Mouse (Mus musculus) frontal cortex, postnatal 25 days (tissue): ENCODE measurements around the gene Ptpn6.
A peak's percentile ranks its signal among the peaks of the same experiment; 100 is the strongest.

Experiments
- DNase-seq, 2 experiments: peaks; one replicate each; pipeline ENCODE4 v3.0.0; 2022; ENCODE audit warnings: low spot score in 2 of 2

Gene Ptpn6

DNA sequence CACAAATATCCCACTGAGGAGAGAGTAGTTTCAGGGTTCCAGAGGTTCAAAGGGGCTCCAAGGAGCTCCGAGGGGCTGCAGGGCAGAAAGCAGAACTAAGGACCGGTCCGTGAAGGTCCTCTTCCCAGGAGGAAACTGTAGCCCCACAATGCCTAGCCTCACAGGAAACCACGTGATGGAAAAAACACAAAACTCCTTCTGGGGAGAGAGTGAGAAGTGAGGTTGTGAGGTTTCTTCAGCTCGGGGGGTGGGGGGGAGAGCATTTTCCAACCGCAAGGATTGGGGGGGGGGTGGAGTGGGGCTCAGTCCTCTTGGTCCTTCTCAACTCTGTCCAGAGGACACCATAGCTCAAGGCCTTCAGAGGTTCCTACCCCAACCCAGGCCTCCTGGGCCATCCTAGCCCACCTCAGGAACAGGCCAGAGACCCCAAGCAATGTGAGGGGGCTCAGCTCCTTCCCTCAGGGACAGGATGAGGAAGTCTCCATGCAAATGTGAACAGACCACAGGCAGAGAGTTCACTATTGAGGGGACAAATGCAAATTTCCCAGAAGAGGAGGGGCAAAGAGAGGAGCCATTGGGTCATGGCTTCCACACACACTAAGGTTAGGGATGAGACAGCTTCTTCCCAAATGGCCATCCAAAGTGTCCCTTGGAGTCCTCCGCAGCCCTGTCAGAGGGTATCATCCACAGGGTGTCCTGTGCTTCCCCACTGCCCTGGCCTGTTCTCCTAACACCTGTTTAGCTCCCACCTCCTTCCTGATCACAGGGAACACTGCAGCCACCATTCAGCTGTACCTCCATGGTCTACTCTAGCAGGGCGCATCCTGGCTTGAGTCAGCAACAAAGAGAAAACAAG, 8.4 kb downstream of the Ptpn6 start:
- DNase-seq, result no peak

DNA sequence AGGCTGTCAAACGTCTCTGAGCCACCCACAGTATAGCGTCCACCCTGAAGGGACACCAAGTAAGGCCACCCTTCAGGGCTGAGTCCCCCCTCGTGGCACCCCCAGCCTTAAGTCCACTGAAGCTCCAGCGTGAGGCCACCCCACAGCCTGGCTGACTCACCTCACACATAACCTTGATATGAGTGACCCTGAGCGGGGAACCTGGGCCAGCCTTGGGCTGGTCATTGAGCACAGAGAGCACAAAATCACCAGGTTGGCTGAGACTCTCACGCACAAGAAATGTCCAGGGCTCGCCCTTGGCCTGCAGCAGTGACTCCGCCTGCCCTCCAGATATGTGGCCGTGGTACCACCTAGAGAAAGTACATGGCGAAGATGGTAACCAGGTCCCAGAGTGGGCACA, 9.9 kb downstream of the Ptpn6 start:
- DNase-seq, result no peak

DNA sequence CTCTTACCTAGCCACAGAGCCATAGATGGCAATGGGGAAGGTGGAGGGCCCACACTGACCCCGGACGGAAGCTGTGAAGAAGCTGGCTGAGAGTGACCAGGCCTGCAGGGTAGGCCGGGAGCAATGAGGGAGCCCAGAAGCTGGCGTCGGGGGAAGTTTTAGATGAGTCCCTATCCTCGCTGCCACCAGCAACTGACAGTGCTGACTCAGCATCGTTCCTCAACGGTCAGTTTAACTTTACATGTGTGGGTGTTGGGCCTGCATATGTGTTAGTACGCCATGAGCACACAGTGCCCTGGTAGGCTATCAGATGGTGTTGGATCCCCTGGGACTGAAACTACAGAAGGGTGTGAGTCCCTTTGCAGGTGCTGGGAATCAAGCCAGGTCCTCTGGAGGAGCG, 14.0 kb downstream of the Ptpn6 start:
- no peak for DNase-seq

DNA sequence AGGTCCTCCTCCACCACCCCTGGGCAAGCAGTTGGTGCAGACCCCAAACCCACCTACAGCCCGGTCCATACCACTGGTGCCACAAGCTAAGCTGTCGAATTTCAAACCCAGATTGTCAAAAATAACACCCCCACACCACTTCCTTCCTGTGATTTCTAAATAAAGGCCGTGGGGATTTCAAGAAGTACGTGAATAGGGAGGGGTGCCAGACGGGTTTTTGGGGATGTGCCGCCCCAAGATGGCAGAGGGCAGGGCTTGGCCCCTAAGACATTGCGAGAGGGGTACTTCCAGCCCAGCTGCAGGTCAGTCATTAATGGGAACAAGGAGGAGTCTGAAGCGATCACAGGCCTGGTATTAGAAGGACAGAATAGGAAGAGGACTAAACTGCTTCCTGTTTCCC, 15.0 kb downstream of the Ptpn6 start:
- no peak for DNase-seq

DNA sequence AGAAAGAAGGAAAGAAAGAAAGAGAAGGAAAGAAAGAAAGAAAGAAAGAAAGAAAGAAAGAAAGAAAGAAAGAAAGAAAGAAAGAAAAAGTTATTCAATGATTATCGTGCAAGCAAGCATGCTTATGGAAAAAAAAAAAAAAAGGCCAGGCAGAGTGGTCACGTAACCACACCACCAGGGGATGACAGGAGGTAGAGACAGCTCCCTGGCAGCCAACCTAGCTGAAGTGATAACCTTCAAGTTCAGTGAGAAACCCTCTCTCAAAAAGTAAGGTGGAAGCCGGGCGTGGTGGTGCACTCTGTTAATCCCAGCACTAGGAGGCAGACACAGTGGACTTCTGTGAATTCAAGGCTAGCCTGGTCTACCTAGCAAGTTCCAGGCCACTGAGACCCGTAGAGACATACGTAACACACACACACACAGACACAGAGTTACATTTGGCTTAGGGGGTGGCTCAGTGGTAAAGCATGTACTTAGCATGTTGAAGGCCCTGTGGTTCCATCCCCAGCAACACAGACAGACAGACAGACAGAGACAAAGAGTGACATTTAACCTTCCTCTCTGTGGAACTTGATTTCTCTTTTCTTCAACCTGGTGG, 15.5 kb downstream of the Ptpn6 start:
- DNase-seq, result no peak

DNA sequence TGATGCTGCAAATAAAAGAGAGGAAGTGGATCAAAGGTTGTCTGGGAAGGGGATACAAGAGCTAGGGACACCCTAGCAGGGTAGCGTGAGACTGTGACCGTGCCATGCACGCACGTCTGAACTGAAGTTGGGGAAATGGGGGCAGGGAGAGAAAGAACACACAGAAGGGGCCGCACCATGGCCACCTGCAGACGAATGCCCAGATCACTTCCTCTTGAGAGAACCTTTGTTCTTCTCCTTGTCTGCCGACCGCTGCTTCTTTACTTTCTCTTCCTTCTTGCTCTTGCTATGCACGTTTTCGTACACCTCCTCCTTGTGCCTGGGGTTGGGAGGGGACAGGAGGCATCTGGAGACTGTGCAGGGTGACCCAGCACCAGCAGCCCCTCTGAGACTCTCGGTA, 17.6 kb downstream of the Ptpn6 start:
- DNase-seq, result no peak

DNA sequence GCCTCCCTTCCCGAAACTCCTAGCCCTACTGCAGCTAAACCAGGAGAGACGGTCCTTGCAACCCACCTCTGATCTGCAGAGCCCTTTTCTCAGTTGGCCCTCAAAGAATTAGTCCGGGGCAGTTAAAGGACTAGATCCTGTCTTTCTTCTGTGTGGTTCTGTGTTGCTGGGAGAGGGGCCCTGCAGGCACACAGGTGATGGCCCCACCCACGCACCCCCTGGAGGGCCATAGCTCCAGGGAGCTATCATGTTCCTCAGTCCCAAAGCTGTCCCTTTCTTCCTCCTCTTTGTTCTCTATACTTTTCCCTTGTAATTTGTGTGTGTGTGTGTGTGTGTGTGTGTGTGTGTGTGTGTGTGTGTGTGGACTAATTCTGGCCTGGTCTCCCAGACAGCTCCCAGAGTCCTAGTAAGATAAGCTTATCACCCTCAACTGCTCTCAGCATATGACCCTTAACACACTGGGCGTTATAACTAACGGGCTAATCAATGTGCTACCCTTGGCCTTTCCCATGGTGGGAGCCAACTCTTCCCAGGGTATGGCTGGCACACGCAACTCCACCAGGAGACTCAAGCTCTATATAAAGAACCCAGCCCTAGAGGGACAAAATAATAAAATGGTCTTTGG, 19.0 kb downstream of the Ptpn6 start:
- no peak for DNase-seq

DNA sequence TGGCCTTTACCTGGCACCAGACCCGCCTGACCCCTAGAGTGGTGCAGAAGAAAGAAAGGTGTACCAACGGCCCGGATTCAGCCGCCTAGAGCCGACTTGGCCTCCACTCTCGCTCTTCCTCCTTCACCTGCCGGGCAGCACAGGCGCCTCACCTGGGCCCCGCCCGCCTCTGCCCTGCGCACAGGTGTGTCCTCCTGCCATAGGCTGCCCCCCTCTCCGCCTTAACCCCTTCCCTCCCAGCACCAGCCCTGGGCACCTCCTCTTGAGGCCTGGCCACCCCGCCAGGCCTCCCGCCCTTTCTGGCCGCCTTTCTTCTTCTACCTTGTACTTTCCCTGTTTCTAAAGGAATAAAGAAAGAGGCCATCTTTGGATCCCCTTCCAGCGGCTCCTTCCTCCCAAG, 19.8 kb downstream of the Ptpn6 start:
- DNase-seq, result no peak

DNA sequence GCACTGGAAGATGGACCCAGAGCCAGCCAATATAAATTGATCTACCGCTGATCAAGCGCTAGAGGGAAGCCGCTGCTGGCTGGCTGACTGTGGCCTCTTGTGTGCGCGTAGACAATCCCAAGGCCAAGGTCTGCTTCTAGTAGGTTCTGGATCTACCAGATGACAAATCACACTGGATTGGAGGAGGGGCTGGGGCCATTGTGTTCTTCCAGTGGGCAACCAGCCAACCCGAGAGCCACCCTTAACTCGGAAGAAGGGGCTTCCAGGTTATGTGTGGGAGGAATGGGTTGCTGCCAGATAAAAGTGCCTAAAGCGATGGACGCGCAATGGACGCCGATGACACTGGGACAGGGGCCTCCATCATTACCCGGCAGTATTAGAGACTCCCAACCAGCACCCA, 20.5 kb downstream of the Ptpn6 start:
- no peak for DNase-seq

DNA sequence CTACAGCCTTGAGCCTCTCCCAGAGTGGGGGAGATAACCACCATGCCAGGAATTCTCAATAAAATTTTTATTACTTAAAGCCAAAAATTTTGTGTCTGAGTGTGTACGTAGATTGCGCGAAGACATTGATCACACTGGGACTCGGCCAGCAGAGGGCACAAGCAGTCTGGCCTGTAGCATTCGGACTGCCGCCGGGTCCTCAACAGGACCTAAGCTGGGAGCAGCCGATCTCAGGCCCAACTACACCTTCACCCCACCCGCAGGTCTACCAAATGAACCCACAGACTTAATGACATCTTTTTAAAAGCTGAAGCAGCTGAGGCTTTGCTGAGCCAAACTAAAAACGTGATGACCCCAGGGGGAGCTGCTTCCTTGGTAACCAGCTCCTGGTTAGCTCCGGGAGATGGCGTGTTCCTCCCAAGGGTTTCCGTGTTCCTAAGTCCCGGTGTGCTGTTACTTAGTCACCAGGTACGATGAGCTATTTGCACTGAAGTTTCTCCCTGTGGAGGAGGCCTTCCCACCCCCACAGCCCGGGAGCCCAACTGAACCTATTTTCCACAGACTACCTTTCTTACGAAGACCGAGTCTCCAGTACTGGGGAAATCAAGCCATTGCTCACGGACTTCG, 21.5 kb downstream of the Ptpn6 start:
- DNase-seq, result no peak

DNA sequence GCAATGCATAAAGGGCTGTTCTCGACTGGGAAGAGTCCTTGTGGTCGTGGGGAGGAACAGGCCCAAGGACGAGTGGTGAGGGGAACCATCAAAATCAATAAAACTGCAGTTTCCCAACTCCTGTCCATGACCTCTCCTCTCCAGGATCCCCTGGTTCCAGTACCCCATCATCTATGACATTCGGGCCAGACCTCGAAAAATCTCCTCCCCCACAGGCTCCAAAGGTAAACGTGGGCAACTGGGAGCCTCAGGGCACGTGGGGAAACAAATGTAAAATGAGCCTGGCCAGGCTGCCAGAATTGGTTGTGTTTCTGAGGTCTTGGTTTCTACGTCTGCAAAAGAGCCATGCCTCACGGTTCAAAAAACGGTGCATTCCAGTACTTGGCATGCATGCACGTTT, 25.6 kb downstream of the Ptpn6 start:
- no peak for DNase-seq

DNA sequence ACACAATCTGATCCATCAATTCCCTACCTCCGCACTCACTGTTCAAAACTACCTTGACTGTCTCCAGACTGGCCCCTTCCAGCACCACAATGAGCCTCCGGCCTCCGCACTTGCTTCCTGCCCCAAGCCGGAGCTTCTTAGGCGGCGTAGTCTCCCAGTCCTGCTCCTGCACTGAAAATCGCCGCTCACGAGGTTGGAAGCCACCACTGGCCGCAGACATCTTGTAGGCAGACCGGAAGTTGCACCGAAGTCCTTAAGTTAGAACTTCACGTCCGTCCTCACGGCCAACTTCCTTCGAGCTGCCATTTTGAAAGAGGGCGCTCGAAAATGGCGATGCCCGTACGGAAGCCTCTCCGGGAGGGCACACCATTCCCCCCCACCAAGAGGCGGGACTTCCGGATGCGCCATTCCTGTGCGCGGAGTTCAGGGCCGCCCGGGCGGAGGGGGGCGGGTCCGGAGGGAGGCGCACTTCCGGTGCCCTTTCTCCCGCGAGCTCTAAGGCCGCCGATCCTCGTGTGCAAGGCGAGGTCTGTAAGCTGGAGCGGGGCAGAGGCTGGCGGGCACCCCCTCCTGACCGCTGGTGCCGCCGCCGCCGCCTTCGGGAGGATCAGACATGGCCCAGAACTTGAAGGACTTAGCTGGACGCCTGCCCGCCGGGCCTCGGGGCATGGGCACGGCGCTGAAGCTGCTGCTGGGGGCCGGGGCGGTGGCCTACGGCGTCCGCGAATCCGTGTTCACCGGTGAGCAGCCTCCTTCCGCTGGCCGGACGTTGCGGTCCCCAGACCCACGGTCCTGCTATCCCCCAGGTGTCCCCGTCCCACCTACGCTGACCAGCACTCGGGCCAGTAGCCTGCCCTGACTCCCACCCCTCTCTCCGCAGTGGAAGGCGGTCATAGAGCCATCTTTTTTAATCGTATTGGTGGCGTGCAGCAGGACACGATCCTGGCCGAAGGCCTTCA, 26.4 kb downstream of the Ptpn6 start, which contains the start of the genes Emg1 and Phb2:
TSS of gene Emg1 (minus strand) at position 355 of the 959 bp plus-strand sequence.
TSS of gene Phb2 (plus strand) at position 513 of the 959 bp plus-strand sequence.
- peak; percentile 91 to 94 for DNase-seq

DNA sequence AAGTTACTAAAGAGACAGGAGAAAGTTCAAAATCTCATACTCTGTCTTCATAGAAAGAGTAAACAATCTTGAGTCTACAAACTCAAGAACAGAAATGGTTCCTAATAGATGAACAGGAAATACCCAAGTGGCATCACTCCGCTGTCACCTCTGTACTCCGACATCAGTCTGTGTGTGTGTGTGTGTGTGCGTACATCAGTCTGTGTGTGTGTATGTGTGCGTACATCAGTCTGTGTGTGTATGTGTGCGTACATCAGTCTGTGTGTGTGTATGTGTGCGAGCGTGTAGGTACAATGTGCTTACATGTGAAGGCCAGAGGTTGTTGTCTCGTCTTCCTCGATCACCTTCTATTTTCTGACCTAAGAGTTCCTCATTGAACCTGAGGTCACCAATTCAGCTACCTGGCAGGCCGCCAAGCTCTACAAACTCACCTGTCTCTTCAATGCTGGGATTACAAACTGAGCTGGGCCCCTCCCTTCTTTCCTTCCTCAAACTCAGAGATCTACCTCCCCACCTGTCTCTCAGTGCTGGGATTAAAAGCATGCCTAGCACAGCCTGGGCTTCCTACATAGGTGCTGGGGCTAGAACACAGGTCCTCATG, 30.1 kb downstream of the Ptpn6 start:
- no peak for DNase-seq

DNA sequence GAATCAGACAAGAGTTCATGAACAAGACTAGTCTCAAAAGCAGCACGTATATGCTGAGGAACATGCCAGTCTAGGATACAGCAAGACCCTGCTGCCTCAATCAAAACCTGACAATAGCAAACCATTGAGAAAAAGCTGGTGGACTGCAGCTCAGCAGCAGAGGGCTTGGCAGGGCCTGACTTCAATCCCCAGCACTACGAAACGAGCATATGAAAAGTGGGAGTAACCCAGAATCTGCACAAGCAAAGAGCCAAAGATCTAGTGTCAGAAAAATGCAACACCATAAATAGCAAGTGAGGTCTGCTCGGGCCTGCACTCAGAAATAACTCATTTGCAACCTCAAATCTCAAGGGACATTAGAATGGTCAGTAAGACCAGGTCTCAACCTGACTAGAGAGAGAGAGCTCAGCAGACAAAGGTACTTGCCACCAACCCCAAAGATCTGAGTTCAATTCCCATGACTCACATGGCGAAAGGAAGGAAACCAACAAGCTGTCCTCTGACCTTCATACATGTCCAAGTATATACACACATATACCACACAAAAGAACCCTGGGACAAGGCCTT, 32.4 kb downstream of the Ptpn6 start:
- DNase-seq, result no peak

DNA sequence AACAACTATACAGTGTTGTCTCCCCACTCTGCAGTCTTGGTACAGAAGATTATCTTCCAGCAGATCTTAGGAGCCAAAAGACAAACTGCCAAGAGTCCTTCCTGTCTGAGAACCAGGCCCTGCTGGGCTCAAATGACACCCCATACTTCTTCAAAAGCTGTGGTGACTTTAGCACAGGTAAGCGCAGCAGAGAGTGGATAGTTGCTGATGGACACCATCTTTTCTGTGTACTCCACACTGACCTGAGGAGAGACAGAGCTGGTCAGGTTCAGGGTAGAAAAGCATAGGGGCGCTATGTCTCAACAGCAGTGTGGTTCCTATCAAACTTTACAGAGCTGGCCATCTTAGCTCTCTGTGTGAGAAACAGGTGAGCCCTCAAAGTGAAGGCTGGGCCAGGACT, 34.1 kb downstream of the Ptpn6 start:
- DNase-seq, result no peak

DNA sequence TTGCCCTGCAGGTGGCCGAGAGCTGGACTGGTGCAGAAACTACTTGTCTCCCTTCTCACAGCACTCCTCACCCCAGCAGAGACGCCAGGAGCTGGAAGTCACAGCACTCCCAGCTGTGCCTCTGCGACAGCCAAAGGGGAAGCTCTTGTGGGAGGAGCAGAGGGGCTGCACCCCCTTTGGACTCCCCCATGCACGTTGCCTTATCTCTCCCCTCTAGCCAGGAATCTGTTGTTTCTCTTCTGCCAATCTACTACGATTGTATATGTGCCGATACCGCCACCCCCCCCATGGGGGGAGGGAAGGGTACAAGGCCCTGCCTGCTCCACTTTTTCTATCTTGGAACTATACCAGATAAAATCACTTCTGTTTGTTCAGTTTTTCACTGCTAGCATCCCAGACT, 34.7 kb downstream of the Ptpn6 start:
- DNase-seq, result no peak

DNA sequence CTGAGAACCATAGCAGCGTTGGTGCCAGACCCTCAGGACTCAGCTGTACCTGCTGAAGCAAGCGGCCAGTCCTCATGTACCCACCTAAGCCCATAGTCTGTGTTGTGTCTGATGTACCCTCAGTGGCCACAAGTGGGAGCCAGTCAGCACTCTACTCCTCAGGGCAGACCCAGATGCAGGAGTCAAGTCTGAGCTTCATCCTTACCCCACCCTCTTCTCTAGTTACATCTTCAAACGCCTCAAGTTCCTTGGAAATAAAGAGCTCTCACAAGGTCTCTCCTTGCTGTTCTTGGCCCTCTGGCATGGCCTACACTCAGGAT, 35.8 kb downstream of the Ptpn6 start:
- DNase-seq, result peak; percentile 61 to 65

DNA sequence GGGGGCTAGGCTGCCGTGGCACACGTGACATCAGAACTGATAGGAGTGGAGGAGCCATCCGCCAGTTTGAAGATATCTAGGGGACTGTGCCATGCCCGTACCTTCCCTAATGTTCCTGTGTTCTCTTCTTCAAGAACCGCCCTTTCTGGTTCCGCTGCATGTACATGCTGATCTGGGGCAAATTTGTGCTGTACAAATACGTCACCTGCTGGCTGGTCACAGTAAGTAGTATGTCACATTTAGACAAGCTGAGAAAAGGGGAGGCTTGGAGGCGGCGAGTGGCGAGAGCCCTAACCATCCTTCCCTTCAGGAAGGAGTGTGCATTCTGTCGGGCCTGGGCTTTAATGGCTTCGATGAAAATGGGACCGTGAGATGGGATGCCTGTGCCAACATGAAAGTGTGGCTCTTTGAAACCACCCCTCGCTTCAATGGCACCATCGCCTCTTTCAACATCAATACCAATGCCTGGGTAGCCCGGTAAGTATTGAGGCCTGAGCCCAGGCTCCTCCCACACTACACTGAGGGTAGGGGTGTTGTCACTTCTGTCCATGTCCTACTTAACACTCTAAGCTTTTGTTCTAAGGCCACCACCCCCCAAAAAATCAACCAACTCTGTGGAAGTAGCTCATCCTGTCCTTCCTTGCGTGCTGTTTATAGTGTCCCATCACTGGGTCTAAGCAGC, 36.3 kb downstream of the Ptpn6 start:
- no peak for DNase-seq

DNA sequence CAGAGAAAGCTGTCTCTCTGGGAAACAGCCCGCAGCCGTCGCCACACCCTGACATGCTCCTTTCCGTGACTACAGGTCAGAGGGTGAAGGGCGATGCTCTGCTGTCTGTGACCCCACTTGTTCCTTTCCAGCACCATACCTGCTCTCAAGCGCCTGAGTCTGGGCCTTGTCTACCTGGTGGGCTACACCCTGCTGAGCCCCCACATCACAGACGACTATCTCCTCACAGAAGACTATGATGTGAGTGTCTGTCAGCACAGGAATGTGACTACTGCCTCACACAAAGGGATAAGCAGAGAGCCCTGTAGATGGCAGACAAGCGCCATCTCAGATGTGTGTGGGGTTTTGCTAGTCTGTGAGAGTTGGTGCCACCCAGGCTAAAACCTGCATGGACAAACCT, 37.2 kb downstream of the Ptpn6 start:
- DNase-seq, result no peak

DNA sequence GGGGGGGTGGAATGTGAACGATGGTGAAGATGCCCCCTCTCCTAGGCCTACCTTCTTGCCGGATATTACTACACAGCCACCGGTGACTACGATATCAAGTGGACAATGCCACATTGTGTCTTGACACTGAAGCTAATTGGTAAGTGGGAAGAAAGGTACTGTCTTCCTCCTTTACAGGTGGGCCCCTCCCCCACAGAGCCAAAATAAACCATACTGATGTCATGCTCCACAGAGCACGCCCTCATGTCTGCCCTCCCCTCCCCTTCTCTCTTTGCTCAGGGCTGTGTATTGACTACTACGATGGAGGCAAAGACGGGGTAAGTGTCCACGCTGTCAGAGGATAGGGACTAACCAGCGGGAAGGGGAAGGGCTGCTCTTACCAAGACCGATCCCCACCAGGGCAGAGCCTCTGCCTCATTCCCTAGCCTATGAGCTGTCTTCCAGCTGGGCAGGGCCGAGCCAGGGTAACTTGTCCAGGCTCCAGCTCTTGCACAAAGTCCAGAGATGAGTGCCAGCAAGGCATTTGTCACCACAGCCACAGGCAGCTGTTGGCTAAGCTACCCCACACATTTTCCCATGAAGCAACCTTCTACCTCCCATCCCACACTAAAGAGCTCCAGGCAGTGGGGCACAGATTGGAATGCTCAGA, 38.4 kb downstream of the Ptpn6 start:
- DNase-seq, result no peak
